Mouse (Mus musculus): ENCODE measurements around the gene Alx3. TPM values are rescaled to one million over a fixed set of nuclear protein-coding genes. Genes with fewer than 3 reads are reported as not detected.
"Not testable (repeated sequence)": the region's sequence is repeated elsewhere in the genome, so short reads cannot be mapped to it uniquely, and the experiment has no call there.

Gene Alx3
- polyA plus RNA-seq, 1 experiment from 2014 or later, result 0.74 TPM

DNA sequence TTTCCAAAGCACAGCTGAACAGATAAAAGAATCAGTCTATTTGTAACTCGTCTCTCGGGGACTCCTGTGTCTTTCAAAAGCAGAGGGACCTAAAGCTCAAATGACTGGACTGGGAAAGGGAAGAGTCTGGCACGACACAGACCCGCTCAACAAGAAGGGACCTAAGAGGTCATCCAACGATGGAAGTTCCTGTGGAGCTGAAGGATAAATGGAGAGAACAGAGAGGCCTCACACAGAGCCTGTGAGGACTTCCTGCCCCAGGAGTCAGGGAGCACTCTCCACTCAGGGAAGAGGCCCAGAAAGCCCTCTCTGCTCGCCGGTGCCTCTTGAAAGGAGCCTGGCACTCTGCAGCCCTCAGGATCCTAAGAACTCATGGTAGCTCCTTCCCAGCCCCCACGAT is 41.0 kb downstream of the Alx3 start:
- no peak for ATAC-seq (ENCODE audit: low FRiP score, low TSS enrichment)
- Histone ChIP-seq H3K27ac (replicated peaks; ENCODE audit: low read depth, low read length) (no peak overlapping the region), H3K9me3 (ENCODE audit: control insufficient read depth, low read length) (no peaks in the 10 kb centered on the region), H3K4me2 (ENCODE audit: low read length) (no peak overlapping the region), H3K9ac (replicated peaks; ENCODE audit: low read length) (no peak overlapping the region), H3K36me3 (ENCODE audit: control insufficient read depth, insufficient read depth, low read length) (no peaks in the 10 kb centered on the region), H3K4me1 (ENCODE audit: control insufficient read depth, insufficient read depth, low read length) (no peaks in the 10 kb centered on the region), H3K27me3 (ENCODE audit: control insufficient read depth, insufficient read depth, low read length) (no peaks in the 10 kb centered on the region), H3K4me3 (replicated peaks; ENCODE audit: low read depth, low read length) (no peak overlapping the region)
- 58% methylated on average over 8 of the region's 8 CpGs for WGBS
- no peak for DNase-seq

DNA sequence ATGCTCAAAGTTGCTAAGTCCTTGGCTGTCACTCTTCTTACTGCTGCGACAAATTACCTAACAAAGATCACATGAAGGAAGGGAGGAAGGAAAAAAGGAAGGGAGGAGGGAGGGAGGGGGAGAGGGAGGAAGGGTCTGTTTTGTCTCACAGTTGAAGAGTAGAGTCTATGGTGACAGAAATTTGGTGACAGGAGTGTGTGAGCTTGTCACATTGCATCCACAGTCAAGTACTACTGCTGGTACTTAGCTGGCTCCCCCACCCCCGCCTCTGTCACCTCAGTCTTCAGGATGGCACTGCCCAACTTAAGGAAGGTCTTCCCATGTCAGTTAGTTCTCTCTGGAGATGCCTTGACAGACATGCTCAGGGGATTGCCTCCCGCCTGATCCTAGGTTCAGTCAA is 41.4 kb downstream of the Alx3 start:
- H3K9ac ChIP-seq (replicated peaks; ENCODE audit: low read length), result no peak overlapping the region
- H3K27me3 ChIP-seq (ENCODE audit: control insufficient read depth, insufficient read depth, low read length), result no peaks in the 10 kb centered on the region
- ATAC-seq (ENCODE audit: low FRiP score, low TSS enrichment) (no peak), DNase-seq (no peak)
- H3K4me1 ChIP-seq (ENCODE audit: control insufficient read depth, insufficient read depth, low read length), result no peaks in the 10 kb centered on the region
- no peak overlapping the region for H3K4me3 ChIP-seq (replicated peaks; ENCODE audit: low read depth, low read length)
- H3K4me2 ChIP-seq (ENCODE audit: low read length), result no peak overlapping the region
- H3K27ac ChIP-seq (replicated peaks; ENCODE audit: low read depth, low read length), result no peak overlapping the region
- H3K9me3 ChIP-seq (ENCODE audit: control insufficient read depth, low read length), result no peaks in the 10 kb centered on the region
- WGBS, result 67% methylated on average over 3 of the region's 3 CpGs
- H3K36me3 ChIP-seq (ENCODE audit: control insufficient read depth, insufficient read depth, low read length), result no peaks in the 10 kb centered on the region

DNA sequence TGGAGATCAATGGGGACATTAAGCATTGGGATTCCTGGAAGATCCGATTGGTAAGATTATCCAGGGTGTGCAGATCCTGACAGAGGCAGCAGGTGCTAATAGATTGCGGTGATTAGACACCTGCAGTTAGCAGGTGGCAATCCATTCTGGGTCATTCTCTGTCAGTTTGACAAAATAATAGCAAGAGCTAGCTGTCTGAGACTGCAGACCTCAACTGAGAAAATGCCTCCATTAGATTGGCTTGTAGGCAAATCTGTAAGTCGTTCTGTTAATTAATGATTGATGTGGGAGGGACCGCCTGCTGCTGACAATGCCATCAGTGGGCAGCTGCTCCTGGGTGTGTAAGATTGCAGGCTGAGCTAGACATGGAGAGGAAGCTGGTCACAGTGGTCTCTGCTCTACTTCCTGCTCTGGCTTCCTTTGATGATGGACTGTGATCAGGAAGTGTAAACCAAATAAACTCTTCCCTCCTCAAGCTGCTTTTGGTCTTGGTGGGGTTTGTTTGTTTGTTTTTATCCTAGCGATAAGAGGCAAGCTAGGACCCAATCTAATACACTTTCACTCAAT is 42.9 kb downstream of the Alx3 start:
- WGBS, result 75% methylated on average over 5 of the region's 5 CpGs
- no peak overlapping the region for H3K4me2 ChIP-seq (ENCODE audit: low read length)
- no peak for DNase-seq
- no peak overlapping the region for H3K4me3 ChIP-seq (replicated peaks; ENCODE audit: low read depth, low read length)
- no peak overlapping the region for H3K27ac ChIP-seq (replicated peaks; ENCODE audit: low read depth, low read length)
- H3K9me3 ChIP-seq (ENCODE audit: control insufficient read depth, low read length), result no peaks in the 10 kb centered on the region
- no peaks in the 10 kb centered on the region for H3K27me3 ChIP-seq (ENCODE audit: control insufficient read depth, insufficient read depth, low read length)
- no peaks in the 10 kb centered on the region for H3K36me3 ChIP-seq (ENCODE audit: control insufficient read depth, insufficient read depth, low read length)
- no peak overlapping the region for H3K9ac ChIP-seq (replicated peaks; ENCODE audit: low read length)
- H3K4me1 ChIP-seq (ENCODE audit: control insufficient read depth, insufficient read depth, low read length), result no peaks in the 10 kb centered on the region
- no peak for ATAC-seq (ENCODE audit: low FRiP score, low TSS enrichment)

DNA sequence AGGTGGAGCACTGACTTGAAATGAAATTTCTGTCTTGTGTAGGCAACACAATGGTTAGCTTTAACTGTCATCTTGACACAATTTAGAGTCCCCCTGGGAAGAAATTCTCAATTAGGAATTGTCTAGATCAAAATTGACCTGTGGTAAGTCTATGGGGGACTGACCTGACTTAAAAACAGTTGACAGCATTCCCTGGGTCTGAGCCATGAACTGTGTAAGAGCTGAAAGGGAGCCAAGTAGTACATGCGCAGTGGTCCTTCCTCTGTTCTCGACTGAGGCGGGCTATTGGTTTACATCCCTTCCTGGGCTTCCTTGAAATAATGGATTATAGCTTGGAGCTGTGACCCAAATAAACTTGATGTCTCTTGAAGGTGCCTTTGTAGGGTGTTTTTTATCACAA is 52.1 kb downstream of the Alx3 start:
- Histone ChIP-seq H3K4me3 (replicated peaks; ENCODE audit: low read depth, low read length) (no peak overlapping the region), H3K27me3 (ENCODE audit: control insufficient read depth, insufficient read depth, low read length) (no peaks in the 10 kb centered on the region), H3K9me3 (ENCODE audit: control insufficient read depth, low read length) (no peaks in the 10 kb centered on the region), H3K9ac (replicated peaks; ENCODE audit: low read length) (no peak overlapping the region), H3K4me2 (ENCODE audit: low read length) (no peak overlapping the region), H3K36me3 (ENCODE audit: control insufficient read depth, insufficient read depth, low read length) (no peaks in the 10 kb centered on the region), H3K27ac (replicated peaks; ENCODE audit: low read depth, low read length) (no peak overlapping the region), H3K4me1 (ENCODE audit: control insufficient read depth, insufficient read depth, low read length) (no peaks in the 10 kb centered on the region)
- DNase-seq (no peak), ATAC-seq (ENCODE audit: low FRiP score, low TSS enrichment) (no peak)
- 90% methylated on average over 3 of the region's 3 CpGs for WGBS

DNA sequence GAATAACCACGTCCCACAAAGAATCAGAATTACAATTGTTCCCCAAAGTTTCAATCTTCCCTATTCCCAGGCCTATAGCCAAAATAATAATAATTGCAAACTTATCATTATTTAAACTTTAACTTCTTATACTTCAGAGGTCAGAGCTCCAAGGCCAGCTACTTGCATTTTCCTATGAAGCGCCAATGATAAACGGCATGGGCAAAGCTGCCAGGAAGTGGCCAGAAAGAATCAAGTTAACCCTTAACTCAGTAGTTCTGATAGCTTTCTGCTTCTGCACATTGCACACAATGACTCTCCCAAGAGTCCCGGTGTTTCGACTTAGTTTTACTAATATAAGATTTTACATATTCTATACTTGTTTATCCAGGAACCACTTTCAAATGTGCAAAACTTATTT is 55.4 kb downstream of the Alx3 start:
- H3K36me3 ChIP-seq (ENCODE audit: control insufficient read depth, insufficient read depth, low read length); ATAC-seq (ENCODE audit: low FRiP score, low TSS enrichment); H3K4me2 ChIP-seq (ENCODE audit: low read length); H3K9me3 ChIP-seq (ENCODE audit: control insufficient read depth, low read length); H3K4me1 ChIP-seq (ENCODE audit: control insufficient read depth, insufficient read depth, low read length); H3K4me3 ChIP-seq (replicated peaks; ENCODE audit: low read depth, low read length); H3K27me3 ChIP-seq (ENCODE audit: control insufficient read depth, insufficient read depth, low read length); H3K9ac ChIP-seq (replicated peaks; ENCODE audit: low read length); DNase-seq; H3K27ac ChIP-seq (replicated peaks; ENCODE audit: low read depth, low read length): not testable (repeated sequence)
- WGBS, result 85% methylated on average over 5 of the region's 5 CpGs

DNA sequence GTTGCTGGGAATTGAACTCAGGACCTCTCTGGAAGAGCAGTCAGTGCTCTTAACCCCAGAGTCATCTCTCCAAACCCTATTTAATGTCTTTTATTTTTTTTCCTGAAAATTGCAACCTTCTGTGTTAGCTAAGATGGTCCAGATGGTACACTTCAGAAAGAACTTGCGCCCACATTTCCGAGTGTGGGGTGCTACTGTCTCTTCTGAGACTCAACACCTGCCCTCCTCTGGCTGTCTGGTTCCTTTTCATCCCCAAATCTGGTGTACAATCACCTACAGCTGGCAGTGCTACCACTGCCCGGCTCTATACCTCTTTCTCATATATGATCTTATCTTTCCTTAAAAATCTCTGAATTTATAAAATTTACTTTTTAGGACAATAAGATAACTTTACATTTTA is 58.1 kb downstream of the Alx3 start:
- Histone ChIP-seq H3K27me3 (ENCODE audit: control insufficient read depth, insufficient read depth, low read length) (no peaks in the 10 kb centered on the region), H3K27ac (replicated peaks; ENCODE audit: low read depth, low read length) (no peak overlapping the region), H3K9me3 (ENCODE audit: control insufficient read depth, low read length) (no peaks in the 10 kb centered on the region), H3K4me2 (ENCODE audit: low read length) (no peak overlapping the region), H3K36me3 (ENCODE audit: control insufficient read depth, insufficient read depth, low read length) (0 out of 2 replicates have a peak, but pooled peaks cover 3% of the 10 kb centered on the region), H3K4me3 (replicated peaks; ENCODE audit: low read depth, low read length) (no peak overlapping the region), H3K4me1 (ENCODE audit: control insufficient read depth, insufficient read depth, low read length) (no peaks in the 10 kb centered on the region), H3K9ac (replicated peaks; ENCODE audit: low read length) (no peak overlapping the region)
- WGBS, result 95% methylated on average over 3 of the region's 3 CpGs
- no peak for ATAC-seq (ENCODE audit: low FRiP score, low TSS enrichment)
- DNase-seq, result no peak

DNA sequence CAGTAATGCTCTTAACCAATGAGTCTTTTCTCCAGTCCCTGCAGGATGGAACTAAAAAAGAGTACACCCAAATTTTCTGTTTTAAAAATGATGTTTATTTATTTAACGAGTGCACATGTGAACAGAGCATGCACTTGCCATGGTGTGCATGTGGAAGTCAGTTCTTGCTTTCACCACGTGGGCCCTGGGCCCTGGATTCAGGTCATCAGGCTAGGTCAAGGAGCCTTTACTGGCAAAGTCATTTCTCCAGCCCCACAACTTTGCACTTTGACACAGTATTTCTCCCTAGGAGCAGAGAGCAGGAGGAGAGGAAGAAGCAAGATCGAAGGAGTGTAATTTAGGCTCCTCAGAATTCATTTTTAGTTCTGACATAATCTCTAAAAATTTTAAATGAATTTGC is 60.0 kb downstream of the Alx3 start:
- ATAC-seq (ENCODE audit: low FRiP score, low TSS enrichment), result no peak
- Histone ChIP-seq H3K4me1 (ENCODE audit: control insufficient read depth, insufficient read depth, low read length) (no peaks in the 10 kb centered on the region), H3K9me3 (ENCODE audit: control insufficient read depth, low read length) (no peaks in the 10 kb centered on the region), H3K27me3 (ENCODE audit: control insufficient read depth, insufficient read depth, low read length) (no peaks in the 10 kb centered on the region), H3K27ac (replicated peaks; ENCODE audit: low read depth, low read length) (no peak overlapping the region), H3K9ac (replicated peaks; ENCODE audit: low read length) (no peak overlapping the region), H3K4me2 (ENCODE audit: low read length) (no peak overlapping the region), H3K36me3 (ENCODE audit: control insufficient read depth, insufficient read depth, low read length) (peaks cover 10% of the 10 kb centered on the region), H3K4me3 (replicated peaks; ENCODE audit: low read depth, low read length) (no peak overlapping the region)
- no peak for DNase-seq
- WGBS, result 85% methylated on average over 3 of the region's 3 CpGs

Other genes with a start within 250 kb of the Alx3 start
- 6.2 and 8.3 TPM in 2 replicates for gene Kcnc4, start 135.5 kb upstream of the Alx3 start, polyA plus RNA-seq (2014; fragmentation: Nextera tagmentation; extraction: Ambion mirVana)
- 12.3 and 20.4 TPM in 2 replicates for gene Slc6a17, start 77.0 kb upstream of the Alx3 start, polyA plus RNA-seq (2014; fragmentation: Nextera tagmentation; extraction: Ambion mirVana)
- not detected in 2 replicates for gene Ubl4b, start 40.0 kb upstream of the Alx3 start, polyA plus RNA-seq (2014; fragmentation: Nextera tagmentation; extraction: Ambion mirVana)
- not detected in 2 replicates for gene Gm10961, start 36.3 kb downstream of the Alx3 start, polyA plus RNA-seq (2014; fragmentation: Nextera tagmentation; extraction: Ambion mirVana)
- gene Strip1, start 36.7 kb downstream of the Alx3 start, polyA plus RNA-seq (2014; fragmentation: Nextera tagmentation; extraction: Ambion mirVana), result 154 and 189 TPM in 2 replicates
- gene Ahcyl1, start 101.5 kb downstream of the Alx3 start, polyA plus RNA-seq (2014; fragmentation: Nextera tagmentation; extraction: Ambion mirVana), result 127 and 142 TPM in 2 replicates
- 2.3 and 7.6 TPM in 2 replicates for gene Csf1, start 165.4 kb downstream of the Alx3 start, polyA plus RNA-seq (2014; fragmentation: Nextera tagmentation; extraction: Ambion mirVana)

Data from midbrain, embryonic 14.5 days (tissue).